Mouse (Mus musculus) heart, postnatal 0 days (tissue): ENCODE measurements around the gene Dek. TPM values are rescaled to one million over a fixed set of nuclear protein-coding genes. Genes with fewer than 3 reads are reported as not detected.

Experiments used
- ATAC-seq: fragments of 200-750 bp; cut with Nextera tagmentation; 2 replicates; pipeline ENCODE4 v1.8.0; 2017; ENCODE audit warnings: low read depth, moderate number of reproducible peaks, moderate library complexity; ENCODE audit not compliant: insufficient read depth
- DNase-seq: peaks from one replicate; pipeline ENCODE4 v3.0.0-alpha.2; 2016; ENCODE audit warnings: low spot score
- H3K27ac ChIP-seq: fragments of 300-500 bp; sonication (generic); 2 replicates; pipeline ENCODE4 v1.5.1; 2014; ENCODE audit warnings: low read depth, mild to moderate bottlenecking
- H3K27me3 ChIP-seq: fragments of 300-500 bp; sonication (generic); 2 replicates; pipeline ENCODE4 v1.6.1; 2014; ENCODE audit warnings: low read length, mixed read lengths; ENCODE audit not compliant: control insufficient read depth, insufficient read depth
- H3K36me3 ChIP-seq: fragments of 300-500 bp; sonication (generic); replicated peaks from 2 replicates; pipeline ENCODE4 v1.6.1; 2014; ENCODE audit warnings: low read length, mixed read lengths; ENCODE audit not compliant: control insufficient read depth, insufficient read depth
- H3K4me1 ChIP-seq: fragments of 300-500 bp; sonication (generic); 2 replicates; pipeline ENCODE4 v1.6.1; 2014; ENCODE audit warnings: antibody characterized with exemption; ENCODE audit not compliant: control insufficient read depth, insufficient read depth
- H3K4me2 ChIP-seq: fragments of 300-500 bp; sonication (generic); 2 replicates; pipeline ENCODE4 v1.6.1; 2014; ENCODE audit warnings: low read depth, mild to moderate bottlenecking, low read length, moderate library complexity
- H3K4me3 ChIP-seq: fragments of 300-500 bp; sonication (generic); 2 replicates; pipeline ENCODE4 v1.5.1; 2014; ENCODE audit warnings: low read depth, low read length
- H3K9ac ChIP-seq: fragments of 300-500 bp; sonication (generic); replicated peaks from 2 replicates; pipeline ENCODE4 v1.6.1; 2014; ENCODE audit warnings: low read depth, low read length, mixed read lengths
- H3K9me3 ChIP-seq: fragments of 300-500 bp; sonication (generic); replicated peaks from 2 replicates; pipeline ENCODE4 v1.6.1; 2016; ENCODE audit warnings: low read length; ENCODE audit not compliant: control insufficient read depth
- CTCF ChIP-seq: IDR thresholded peaks from 2 replicates; pipeline ENCODE4 v1.5.1; 2016; ENCODE audit warnings: antibody characterized with exemption, control low read depth, low read depth
- EP300 ChIP-seq: IDR thresholded peaks from 2 replicates; pipeline ENCODE4 v1.6.1; 2016; ENCODE audit warnings: antibody characterized with exemption, low read depth
- WGBS: fragments of 180-500 bp; shearing (Covaris S2); extraction: QIAGEN DNeasy Blood & Tissue Kit; methylation state at CpG from one replicate; pipeline ENCODE4 v1.1.7; 2014; 5-methylcytosine and 5-hydroxymethylcytosine counted together
- polyA plus RNA-seq: library from polyadenylated mRNA; unstranded; fragments of >200 nt; fragmentation: Nextera tagmentation; extraction: Ambion mirVana; gene quantifications from 2 replicates; pipeline ENCODE4 v1.2.1, GENCODE M21; 2015
- total RNA-seq: library from RNA; depleted of rRNA; stranded (reverse); fragments of >200 nt; gene quantifications from 2 replicates; pipeline ENCODE4 v1.2.3, GENCODE M21; 2014; ENCODE audit warnings: low replicate concordance; rRNA removed

Dek gene
- total and polyA plus RNA-seq, 2 experiments from 2014 or later, result 59.2 to 87.4 TPM

DNA sequence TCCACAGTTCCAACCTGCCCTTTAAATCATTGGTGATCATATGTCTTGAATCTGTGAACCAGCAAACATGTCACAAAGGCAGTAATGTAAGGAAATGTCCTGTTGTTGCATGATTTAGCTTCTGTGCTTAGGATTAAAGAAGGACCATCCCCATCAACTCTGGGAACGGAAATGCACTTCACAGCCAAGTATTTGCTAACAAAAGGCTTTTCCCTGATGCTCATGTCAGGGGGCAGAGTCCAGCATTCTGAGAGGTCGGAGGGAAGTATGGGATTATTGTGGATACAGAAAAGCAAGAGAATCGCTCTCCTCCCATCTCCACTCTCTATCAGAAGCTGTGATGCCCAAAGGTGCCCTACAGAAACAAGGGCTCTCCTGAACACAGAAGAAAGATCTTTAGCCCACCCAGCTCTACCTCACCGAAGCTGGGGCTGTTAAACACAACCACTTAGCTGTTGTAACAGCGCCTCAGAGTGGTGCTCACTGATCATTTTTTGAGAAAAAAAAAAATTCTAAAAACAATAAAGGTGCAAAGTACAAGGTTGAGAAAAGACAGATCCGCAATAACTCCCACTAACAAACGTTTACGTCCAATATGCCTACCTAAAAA is 63.9 kb downstream of the Dek start:
- H3K9me3 ChIP-seq, result no peaks in the 10 kb centered on the region
- H3K4me3 ChIP-seq, result peak overlapping the region; percentile 75
- no peak overlapping the region for H3K9ac ChIP-seq
- no peaks in the 10 kb centered on the region for H3K27me3 ChIP-seq
- DNase-seq, result no peak
- H3K4me2 ChIP-seq, result peak overlapping the region; percentile 68
- H3K36me3 ChIP-seq, result no peaks in the 10 kb centered on the region
- peaks cover 7% of the 10 kb centered on the region for H3K4me1 ChIP-seq
- ATAC-seq, result no peak
- whole genome bisulfite sequencing, result 46% methylated on average over 8 of the region's 8 CpGs
- TF ChIP-seq CTCF (no peak), EP300 (no peak)
- H3K27ac ChIP-seq, result 0 out of 2 replicates have a peak overlapping the region, but pooled peaks have one; percentile 40

DNA sequence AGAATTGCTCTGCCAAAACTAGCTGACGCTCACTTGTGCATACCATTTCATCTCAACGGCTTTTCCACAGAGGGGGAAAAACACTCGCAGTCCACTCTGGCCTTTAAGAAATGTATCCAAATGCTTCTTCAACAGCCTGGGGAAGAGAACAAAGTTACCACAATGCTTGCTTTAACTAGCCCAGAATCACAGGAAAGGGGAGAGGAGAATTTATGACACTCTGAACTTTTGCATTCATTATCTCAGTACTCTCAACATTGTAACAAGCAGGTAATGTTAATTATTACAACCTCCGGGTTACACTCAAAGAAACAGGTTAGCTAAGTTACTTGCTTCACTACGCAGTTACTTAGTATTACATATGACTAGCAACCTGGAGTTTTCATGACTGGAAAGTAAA is 65.9 kb downstream of the Dek start:
- 84% methylated on average over 5 of the region's 5 CpGs for WGBS
- no peaks in the 10 kb centered on the region for H3K27me3 ChIP-seq
- no peaks in the 10 kb centered on the region for H3K36me3 ChIP-seq
- no peak overlapping the region for H3K9ac ChIP-seq
- ATAC-seq (no peak), DNase-seq (no peak)
- no peak overlapping the region for H3K4me3 ChIP-seq
- H3K27ac ChIP-seq, result no peak overlapping the region
- H3K4me1 ChIP-seq, result peaks cover 7% of the 10 kb centered on the region
- H3K4me2 ChIP-seq, result no peak overlapping the region
- TF ChIP-seq EP300, result no peak
- no peak for TF ChIP-seq CTCF
- no peaks in the 10 kb centered on the region for H3K9me3 ChIP-seq

DNA sequence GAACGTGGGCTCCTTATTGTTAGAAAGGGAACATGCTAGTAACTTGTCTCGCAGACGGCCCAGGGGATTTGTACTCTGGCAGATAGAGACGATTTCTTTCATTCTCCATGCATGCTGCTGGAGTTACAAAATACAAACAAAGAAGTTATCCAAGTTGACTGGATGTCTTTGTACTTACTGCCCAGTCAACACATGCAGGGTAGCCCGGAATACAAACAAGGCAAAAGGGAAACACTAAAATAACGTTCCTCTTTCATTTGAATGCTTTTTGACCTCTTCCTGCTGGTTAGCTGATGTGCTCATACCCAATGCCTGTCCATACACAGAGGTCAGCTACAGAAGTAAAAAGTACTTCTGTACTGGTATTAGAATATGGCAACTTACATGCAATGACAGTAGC is 68.1 kb downstream of the Dek start:
- Histone ChIP-seq H3K4me2 (no peak overlapping the region), H3K27ac (no peak overlapping the region), H3K4me1 (no peaks in the 10 kb centered on the region; the same call in 1 of the 2 replicates), H3K27me3 (no peaks in the 10 kb centered on the region), H3K9me3 (no peaks in the 10 kb centered on the region), H3K9ac (no peak overlapping the region), H3K36me3 (no peaks in the 10 kb centered on the region), H3K4me3 (no peak overlapping the region)
- DNase-seq (no peak), ATAC-seq (no peak)
- 71% methylated on average over 6 of the region's 6 CpGs for WGBS
- no peak for TF ChIP-seq CTCF
- no peak for TF ChIP-seq EP300

Other genes with a start within 250 kb of the Dek start
- gene Kif13a, start 176.3 kb downstream of the Dek start, total RNA-seq, result 48.7 and 81.8 TPM in 2 replicates
- gene Kif13a, start 176.3 kb downstream of the Dek start, polyA plus RNA-seq, result 29.8 and 36.7 TPM in 2 replicates
- gene Nhlrc1, start 91.4 kb downstream of the Dek start, total RNA-seq, result 7.1 and 10.2 TPM in 2 replicates
- gene Nhlrc1, start 91.4 kb downstream of the Dek start, polyA plus RNA-seq, result 3.7 and 5.2 TPM in 2 replicates
- 5.9 and 9.7 TPM in 2 replicates for gene Kdm1b, start 62.7 kb downstream of the Dek start, total RNA-seq
- 5.7 and 5.9 TPM in 2 replicates for gene Kdm1b, start 62.7 kb downstream of the Dek start, polyA plus RNA-seq
- gene Tpmt, start 61.5 kb downstream of the Dek start, total RNA-seq, result 9.5 and 17.5 TPM in 2 replicates
- gene Tpmt, start 61.5 kb downstream of the Dek start, polyA plus RNA-seq, result 9.5 and 13.0 TPM in 2 replicates
- gene Rnf144b, start 16.5 kb upstream of the Dek start, total RNA-seq, result 5.5 and 6.3 TPM in 2 replicates
- gene Rnf144b, start 16.5 kb upstream of the Dek start, polyA plus RNA-seq, result 1.7 and 2.1 TPM in 2 replicates